Mouse (Mus musculus) erythroid progenitor cell, adult 5-6 weeks (primary cell): Measurements from ENCODE around the gene Ppp1r2. TPM values are rescaled to one million over a fixed set of nuclear protein-coding genes. Genes with fewer than 3 reads are reported as not detected.
"Not testable (repeated sequence)": the region's sequence is repeated elsewhere in the genome, so short reads cannot be mapped to it uniquely, and the experiment has no call there.

ENCODE experiments used
- ATAC-seq: replicated peaks from 2 replicates; pipeline ENCODE4 v1.8.0; 2016; ENCODE audit warnings: moderate number of reproducible peaks, mild to moderate bottlenecking, moderate TSS enrichment, inconsistent platforms; ENCODE audit not compliant: poor library complexity, low FRiP score, severe bottlenecking
- total RNA-seq, 2 experiments: library from RNA; stranded (forward) in 1 of 2; stranded (reverse) in 1 of 2; fragments of 150-400 nt in 1 of 2; fragments of 186-747, 209-891 nt in 1 of 2; gene quantifications; 2 replicates each; pipeline versions ENCODE4 v1.2.3 to v1.2.4; 2015 to 2017; ENCODE audit warnings: low replicate concordance in 2 of 2

Gene Ppp1r2
- total RNA-seq (2015; ENCODE audit: low replicate concordance): 32.1 and 51.1 TPM in 2 replicates
- 24.1 and 40.0 TPM in 2 replicates for total RNA-seq (2017; ENCODE audit: low replicate concordance)

DNA sequence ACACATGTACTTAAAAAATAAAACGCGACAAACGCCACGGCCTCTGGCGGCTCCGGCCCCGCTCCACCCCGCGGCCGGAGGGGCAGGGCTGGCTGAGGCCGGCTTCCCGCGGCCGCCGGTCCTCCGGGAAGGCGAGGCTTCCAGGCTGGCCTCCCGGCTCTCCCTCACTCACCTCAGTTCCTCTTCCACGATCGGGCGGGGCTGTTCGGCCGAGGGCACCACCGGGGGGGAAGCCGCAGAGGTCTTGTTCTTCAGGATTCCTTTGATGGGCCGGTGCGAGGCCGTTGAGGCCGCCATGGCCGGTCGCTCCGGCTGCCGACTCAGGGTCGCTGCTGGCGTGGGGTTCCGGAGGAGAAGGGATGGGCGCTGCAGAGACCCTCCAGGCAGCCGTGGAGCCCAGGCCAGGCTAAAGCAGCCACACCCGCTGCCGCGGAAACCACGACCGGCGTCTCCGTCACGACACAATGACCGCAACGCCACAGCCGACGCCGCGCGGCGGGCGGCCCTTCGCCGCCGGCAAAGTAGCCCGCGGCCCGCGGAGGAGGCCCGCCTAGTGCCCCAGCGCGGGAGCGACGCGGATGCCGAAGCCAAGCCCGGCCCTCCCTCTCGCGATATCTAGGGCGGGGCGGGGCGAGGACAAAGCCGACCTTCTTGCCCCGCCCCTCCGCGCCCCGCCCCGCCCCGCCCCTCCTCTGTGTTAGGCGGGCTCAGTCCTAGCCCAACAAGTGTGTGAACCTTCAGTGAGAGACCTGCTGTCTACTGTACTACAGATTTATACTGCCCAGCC is at the start of gene Ppp1r2:
Gene Ppp1r2 (minus strand): TSS at position 604 of the 787 bp plus-strand sequence.
- ATAC-seq: peak; percentile 92

- no peak for ATAC-seq
Observed at GRCm38 (mm10) chr16:31321501-31321900, 46.4 kb upstream of the Ppp1r2 start.

- no peak for ATAC-seq
Observed at GRCm38 (mm10) chr16:31320954-31321353, 45.9 kb upstream of the Ppp1r2 start.

GRCm38 (mm10) chr16:31319723-31320122 is 44.6 kb upstream of the Ppp1r2 start:
- not testable (repeated sequence) for ATAC-seq

GRCm38 (mm10) chr16:31319316-31319715 is 44.2 kb upstream of the Ppp1r2 start:
- no peak for ATAC-seq

DNA sequence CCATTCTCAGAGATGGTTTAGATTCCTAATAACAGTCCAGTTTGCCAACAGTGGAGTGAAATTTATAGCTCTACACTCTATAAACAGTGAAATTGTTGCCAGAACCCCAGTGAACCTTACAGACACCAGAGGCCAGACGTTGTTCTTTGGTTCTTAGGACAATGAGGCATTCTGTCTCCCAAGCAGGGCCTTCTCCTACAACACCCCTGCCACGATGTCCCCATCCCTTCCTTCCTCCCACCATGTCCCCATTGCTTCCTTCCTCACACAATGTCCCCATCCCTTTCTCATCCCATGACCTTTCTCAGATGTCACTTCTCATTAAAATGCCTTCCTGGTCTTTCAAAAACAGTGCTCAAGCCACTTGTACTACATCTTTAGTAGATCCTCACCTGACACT is 43.3 kb upstream of the Ppp1r2 start:
- ATAC-seq: no peak

DNA sequence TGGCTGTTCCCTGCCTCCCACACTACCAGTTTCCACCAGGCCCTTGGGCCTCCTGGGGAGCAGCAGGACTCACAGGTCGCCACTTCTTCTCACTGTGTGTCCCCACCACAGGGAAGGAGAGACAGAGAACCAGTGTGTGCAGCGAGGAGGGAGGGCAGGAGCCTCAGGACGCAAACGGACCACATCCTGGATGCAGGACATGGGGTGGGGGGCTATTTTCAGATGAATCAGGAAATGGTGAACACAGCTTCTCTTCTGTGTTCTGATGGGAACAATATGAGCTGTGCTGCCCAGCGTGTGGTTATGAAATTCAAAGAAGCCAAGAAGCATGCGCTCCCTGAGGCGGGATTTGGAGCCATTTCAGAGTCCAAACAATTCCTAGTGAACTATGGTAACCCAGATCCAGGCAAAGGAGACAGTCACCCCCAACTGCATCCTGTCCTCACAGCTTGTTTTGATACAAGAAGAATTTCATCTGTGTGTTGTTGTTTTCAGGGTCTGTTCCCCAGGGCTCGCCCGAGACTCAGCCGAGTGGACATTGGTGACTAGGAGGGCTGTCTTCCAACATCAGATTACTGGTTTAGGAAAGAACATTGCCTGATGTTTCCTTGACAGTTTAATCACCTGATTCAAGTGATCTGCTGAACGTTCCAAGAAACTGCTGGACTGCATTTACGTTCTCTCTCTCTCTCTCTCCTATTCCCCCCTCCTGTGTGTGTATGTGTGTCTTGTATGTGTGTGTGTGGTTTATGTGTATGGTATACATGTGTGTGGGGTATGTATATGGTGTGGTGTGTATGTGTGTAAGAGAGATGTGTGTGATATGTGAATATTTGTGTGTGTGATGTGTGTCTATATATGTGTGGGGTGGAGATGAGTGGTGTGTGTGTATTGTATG is 41.4 kb upstream of the Ppp1r2 start:
- ATAC-seq: not testable (repeated sequence)

GRCm38 (mm10) chr16:31315294-31315693 is 40.2 kb upstream of the Ppp1r2 start:
- no peak for ATAC-seq

GRCm38 (mm10) chr16:31314497-31315233 is 39.6 kb upstream of the Ppp1r2 start, which contains the start of gene Apod:
Gene Apod (minus strand): TSS chr16:31314808.
- ATAC-seq: no peak

DNA sequence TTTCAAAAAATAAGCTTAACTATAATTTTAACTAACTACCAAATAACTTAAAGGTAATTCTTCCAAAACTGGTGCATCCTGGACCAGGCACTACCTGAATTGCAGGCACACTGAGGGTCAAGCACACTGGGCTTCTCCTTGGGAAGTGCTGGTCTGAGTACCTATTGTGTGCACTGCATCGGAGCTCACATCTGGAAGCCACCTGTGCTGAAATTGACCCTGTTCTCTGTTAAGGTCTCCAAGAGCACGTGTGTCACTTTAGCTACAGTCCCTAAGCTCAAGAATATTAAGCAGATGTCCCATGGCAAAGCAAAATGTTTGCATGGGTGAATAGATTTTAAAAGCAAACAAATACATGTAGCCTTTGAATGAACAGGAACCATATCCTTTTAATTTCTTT is 38.5 kb upstream of the Ppp1r2 start:
- no peak for ATAC-seq

GRCm38 (mm10) chr16:31312296-31312695 is 37.2 kb upstream of the Ppp1r2 start:
- ATAC-seq: no peak

- ATAC-seq: no peak
Observed at GRCm38 (mm10) chr16:31305199-31305919, 30.3 kb upstream of the Ppp1r2 start.

GRCm38 (mm10) chr16:31303276-31303675 is 28.2 kb upstream of the Ppp1r2 start:
- no peak for ATAC-seq

- ATAC-seq: no peak
Observed at GRCm38 (mm10) chr16:31300883-31301532, 25.9 kb upstream of the Ppp1r2 start.

GRCm38 (mm10) chr16:31300467-31300866 is 25.4 kb upstream of the Ppp1r2 start:
- no peak for ATAC-seq

- ATAC-seq: no peak
Observed at GRCm38 (mm10) chr16:31299960-31300353, 24.9 kb upstream of the Ppp1r2 start.

DNA sequence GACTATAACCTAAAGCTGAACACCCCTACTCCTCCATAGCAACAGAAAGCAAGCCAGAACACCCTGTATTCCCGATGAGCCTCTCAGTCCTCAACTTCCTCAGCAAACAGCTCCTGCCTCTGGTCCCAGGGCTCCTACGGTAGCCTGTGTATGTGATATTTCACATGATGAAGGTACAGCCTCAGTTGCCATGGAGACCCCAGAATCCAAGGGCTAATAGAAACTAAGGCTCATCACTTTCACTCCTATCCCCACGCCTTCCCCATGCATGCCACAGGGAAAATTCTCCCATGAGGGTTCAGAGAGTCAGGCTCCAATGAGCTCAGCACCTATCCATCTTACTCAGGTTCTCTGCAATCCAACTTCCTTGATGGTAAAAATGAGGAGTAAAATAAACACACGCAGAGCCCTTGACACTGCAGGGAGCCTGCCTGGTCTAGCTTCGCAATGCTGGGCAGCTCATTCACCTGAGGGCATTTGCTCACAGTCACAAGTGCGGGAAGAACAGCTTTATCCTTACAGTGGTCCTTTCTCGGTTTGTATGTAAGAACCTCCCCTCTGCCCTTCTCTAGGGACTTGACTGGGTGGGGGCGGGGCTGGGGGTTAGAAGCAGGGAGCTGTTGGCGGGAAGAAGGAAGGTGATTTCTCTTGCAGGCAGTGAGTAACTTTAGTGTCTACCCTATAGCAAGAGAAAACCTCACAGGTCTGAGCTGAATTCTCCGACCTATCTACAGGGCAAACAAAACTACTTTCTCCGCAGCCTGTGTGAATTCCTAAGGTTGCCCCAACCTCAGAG is 24.3 kb upstream of the Ppp1r2 start:
- ATAC-seq: no peak

DNA sequence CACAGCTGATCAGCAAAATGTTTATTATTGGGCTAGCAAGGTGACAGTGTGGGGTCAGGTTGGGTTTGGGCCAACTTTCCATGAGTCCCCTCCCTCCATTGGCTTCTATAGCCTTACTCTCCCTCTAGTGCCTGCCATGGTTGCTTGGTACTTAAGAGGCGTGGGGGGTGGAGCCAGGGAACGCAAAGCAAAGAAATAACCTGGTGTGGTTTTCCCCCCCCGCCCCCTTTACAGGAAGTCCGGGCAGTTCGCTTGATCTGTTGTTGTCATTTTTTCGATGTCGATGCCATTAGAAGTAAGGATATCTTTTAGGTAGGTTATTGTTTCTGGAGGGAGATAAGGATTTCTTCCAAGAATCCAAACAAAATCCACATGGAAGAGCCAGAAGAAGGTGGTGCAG is 22.0 kb upstream of the Ppp1r2 start:
- no peak for ATAC-seq
